Mouse (Mus musculus) spleen, postnatal 10 days (tissue): ENCODE measurements around the gene Slc43a3.

Experiments used
- DNase-seq, 2 experiments: peaks; one replicate each; pipeline ENCODE4 v3.0.0; 2021 to 2022; ENCODE audit warnings: low spot score in 2 of 2

Gene Slc43a3

DNA sequence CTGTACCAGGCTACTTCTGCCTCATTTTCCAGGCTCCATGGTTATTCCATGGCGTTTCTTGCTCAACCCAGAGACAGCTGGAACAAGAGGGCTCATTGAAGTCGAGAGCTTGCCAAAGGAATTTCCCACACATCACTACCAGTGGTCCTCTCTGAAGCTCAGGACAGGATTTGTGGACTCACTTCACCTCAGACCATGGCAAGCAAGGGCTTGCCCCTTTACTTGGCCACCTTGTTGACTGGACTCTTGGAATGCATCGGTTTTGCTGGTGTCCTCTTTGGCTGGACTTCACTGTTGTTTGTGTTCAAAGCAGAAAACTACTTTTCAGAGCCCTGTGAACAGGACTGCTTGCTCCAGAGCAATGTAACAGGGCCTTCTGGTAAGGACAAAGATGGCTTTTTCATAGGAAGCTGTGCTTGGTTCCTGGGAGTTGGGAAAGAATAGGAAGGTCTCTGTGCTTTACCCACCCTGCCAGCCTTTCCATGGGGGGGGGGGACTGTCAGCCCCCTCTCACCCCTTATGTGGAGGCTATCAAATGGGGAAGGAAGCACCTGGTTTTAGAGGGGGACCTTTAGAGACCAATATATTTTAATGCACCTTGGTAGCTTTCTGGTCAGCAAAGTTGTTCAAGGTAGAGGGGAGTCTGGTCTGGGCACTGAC is 1.2 kb downstream of the Slc43a3 start:
- DNase-seq, result peak; percentile 38 to 63

DNA sequence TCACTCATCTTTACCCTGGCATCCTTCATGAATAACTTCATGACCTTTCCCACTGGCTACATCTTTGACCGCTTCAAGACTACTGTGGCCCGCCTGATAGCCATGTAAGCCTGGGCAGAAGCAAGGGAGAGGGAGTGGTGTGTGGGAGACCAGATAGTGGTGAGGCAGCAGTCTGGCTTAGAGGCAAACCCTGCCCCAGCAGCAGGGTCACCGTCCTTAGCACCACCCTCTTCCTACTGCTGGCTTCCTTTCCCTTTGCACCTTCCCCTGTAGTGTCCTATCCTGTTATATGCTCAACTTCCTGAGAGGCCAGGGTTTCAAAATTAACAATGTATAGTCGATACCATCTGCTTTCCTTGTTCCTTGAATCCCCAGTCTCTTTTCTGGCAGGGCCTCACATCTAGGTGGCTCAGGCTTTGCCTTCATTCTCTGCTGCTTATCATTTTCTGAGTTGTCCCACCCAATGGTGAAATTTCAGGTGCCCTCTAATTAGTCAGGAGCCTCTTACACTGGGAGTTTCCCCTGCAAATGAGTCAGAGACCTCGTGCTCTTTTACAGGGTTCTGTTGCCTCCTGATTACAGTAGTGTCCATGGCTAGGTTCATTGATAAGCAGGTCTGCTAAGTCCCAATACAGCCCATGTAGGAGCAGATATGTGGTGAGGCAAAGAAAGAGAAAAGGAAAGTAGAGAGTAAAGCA is 2.0 kb downstream of the Slc43a3 start:
- peak; percentile 73 to 79 for DNase-seq

DNA sequence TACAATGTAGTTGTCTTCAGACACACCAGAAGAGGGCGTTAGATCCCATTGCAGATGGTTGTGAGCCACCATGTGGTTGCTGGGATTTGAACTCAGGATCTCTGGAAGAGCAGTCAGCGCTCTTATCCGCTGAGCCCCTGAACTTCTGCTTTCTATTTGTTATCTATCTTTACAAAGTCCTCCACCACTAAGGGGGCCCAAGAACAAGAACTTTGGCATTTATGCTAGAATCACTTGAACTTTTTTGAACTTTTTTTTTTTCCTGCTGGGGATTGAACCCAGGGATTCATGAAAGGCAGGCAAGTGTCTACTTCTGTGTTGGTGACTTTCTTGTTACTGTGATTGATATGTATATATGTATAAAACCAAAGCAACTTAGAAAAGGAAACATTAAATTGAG is 2.9 kb downstream of the Slc43a3 start:
- DNase-seq, result no peak

- DNase-seq, result peak in 1 of 2 experiments; percentile 57
Observed at GRCm38 (mm10) chr2:84939711-84940110, 3.3 kb downstream of the Slc43a3 start.

DNA sequence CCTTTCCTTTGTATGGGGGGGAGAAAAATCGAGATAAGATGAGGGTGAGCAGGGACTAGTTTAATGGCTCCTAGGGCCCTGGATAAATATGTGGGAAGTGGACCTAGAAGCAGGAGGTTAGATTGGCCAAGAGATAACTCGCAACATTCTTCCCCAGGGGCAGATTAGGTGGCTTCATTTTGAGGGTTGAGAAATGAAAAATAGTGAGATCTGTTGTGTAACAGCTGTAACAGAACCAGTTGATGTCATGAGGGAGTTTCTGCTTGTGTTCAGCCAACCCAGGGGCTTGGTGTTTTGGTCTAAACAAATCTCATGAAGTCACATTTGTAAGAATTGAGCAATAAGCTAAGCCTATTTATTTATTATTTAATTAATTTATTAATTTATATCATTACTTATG is 5.0 kb downstream of the Slc43a3 start:
- DNase-seq, result no peak

DNA sequence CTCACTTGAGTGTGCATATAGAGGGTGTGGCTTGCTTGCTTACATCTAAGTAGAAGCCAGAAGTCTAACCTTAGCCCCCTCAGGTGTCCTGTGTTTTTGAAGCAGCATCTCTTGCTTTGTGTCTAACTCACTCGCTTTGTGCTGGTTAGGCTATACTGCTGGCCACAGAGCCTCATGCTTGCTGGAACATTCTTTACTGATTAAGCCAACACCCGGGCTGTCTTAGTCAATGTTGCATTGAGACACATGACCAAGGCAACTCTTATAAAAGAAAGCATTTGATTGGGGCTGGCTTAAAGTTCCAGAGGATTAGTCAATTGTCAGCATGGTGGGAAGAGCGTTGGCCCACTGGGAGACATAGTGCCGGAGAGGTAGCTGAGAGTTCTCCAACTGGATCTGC is 5.4 kb downstream of the Slc43a3 start:
- DNase-seq, result no peak

- no peak for DNase-seq
Observed at GRCm38 (mm10) chr2:84947154-84947771, 10.9 kb downstream of the Slc43a3 start.

GRCm38 (mm10) chr2:84948252-84948651 is 11.9 kb downstream of the Slc43a3 start:
- DNase-seq, result peak in 1 of 2 experiments; percentile 2

- no peak for DNase-seq
Observed at GRCm38 (mm10) chr2:84948721-84949120, 12.3 kb downstream of the Slc43a3 start.

DNA sequence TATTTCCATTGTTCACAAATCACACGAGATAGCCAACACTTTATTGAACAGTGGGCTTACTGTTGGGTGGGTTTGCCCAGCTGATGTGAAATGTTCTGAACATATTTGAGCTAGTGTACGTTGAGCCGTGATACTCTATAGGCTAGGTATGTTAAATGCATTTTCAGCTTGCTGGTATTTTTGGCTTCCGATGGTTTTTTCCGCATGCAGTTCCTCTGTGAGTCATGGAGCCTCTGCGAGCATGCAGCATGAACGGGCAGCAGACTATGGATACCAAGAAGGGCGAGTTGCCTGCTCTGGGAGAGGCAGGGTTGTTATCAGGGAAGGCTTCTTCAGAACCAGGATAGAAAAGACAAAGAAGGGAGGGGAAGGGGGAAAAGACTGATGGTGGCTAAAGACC is 14.6 kb downstream of the Slc43a3 start:
- no peak for DNase-seq

DNA sequence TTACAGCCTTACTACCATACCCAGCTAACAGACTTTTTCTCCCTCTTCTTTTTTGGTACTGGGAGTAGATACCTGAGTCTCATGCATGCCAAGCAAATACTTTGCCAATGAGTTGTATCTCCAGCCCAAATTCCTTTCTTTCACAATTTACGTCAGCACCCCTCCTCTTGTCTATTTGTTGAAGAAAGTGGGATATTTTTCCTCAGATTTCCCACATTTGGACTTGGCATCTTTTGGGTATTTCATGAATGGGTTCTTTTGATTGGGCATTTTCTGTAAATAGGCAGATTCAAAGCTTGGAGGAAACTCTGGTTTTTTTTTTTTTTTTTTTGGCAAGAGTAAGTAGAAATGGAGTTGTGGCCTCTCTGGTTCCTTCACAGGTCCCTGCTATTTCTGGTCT is 15.9 kb downstream of the Slc43a3 start:
- no peak for DNase-seq

- peak in 1 of 2 experiments; percentile 2 for DNase-seq
Observed at GRCm38 (mm10) chr2:84952693-84953092, 16.3 kb downstream of the Slc43a3 start.

DNA sequence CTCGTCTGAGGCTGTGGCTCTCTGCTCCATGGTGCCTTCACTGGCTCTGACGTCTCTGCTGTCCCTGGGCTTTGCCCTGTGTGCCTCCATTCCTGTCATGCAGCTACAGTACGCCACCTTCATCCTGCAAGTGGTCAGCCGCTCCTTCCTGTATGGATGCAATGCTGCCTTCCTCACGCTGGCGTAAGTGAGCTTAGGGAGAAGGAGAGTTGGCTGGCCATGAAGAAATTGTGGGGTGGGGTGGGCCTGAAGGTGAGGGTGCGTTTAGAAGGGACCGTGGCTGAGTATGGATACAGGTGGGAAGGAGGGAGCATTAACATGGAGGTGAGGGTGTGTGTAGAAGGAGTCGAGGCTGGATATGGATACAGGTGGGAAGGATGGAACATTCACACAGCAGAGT is 19.1 kb downstream of the Slc43a3 start:
- DNase-seq, result no peak

GRCm38 (mm10) chr2:84956274-84956673 is 19.9 kb downstream of the Slc43a3 start:
- peak; percentile 65 to 86 for DNase-seq

- DNase-seq, result no peak
Observed at GRCm38 (mm10) chr2:84958588-84959264, 22.3 kb downstream of the Slc43a3 start.

DNA sequence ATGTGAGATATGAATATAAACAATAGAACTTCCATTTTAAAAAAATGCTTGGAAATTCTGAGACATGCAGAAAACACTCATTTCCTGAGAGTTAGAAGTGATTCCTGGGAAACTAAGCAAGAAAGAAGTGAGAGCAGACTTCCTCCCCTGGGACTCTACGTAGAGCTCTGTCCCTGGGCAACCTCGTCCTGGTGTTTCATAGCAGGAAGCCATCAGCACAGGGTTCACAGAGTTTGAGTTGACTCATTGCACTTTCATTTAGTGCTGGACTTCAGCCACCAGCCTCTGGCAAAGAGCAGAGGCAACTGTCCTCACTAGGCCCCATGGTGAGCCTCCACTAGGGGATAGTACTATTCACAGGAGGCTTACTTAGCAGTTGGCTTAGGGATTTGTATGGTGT is 24.9 kb downstream of the Slc43a3 start:
- no peak for DNase-seq

DNA sequence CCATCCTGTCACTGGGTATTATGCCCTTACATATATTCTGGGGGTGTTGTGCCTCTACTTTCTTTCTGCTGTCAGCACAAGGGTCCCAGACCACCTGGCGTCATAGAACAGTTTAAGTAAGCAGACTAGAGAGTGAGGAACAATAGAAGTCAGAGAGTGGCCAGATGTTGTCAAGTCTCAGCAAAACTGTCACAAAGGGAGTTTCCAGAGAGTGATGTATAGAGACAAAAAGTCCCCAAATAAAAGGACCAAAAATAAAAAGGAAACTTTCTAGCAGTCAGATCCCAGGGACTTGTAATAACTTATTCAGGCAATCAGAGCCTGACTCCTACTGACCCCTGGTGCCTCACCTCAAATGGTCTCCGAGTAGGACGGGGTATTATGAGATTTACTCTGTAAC is 25.5 kb downstream of the Slc43a3 start:
- no peak for DNase-seq

- DNase-seq, result no peak
Observed at GRCm38 (mm10) chr2:84962906-84963507, 26.6 kb downstream of the Slc43a3 start.

GRCm38 (mm10) chr2:84964111-84964801 is 27.9 kb downstream of the Slc43a3 start:
- no peak for DNase-seq

DNA sequence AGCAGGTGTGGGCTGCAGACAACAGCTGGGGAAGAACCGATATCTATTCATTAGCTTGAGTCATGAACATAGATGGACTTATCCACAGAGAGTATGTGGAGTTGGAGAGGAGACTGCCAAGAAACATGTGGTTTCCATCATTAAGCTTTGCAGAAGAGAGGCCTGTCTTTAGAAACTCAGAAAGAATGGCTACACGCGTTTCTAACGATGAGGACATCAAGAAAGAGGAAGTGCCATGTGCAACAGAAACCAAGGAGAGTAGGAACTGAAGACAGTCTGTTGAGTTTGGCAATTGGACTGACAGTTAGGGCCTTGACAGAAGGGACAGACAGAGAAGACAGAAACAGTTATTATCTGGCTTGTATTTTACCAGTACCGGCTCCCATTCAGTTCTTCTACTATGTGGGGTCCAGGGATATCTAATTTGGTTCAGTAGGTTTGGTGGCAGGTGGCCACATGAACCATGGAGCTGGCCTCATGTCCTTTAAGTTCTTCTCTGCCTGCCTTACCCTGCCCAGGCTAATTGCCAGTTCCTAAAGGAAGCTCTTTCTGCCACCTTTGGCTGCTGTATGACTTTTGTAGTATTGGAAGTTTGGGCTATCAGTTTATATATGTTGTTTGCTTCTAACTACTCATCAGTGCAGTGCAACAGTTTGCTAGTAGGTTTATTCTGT is 31.1 kb downstream of the Slc43a3 start:
- DNase-seq, result peak in 1 of 2 experiments; percentile 3

- DNase-seq, result no peak
Observed at GRCm38 (mm10) chr2:84975580-84975979, 39.2 kb downstream of the Slc43a3 start.
